Mouse (Mus musculus) forebrain, embryonic 14.5 days (tissue): Measurements from ENCODE around the gene Ntf3. TPM values are rescaled to one million over a fixed set of nuclear protein-coding genes. Genes with fewer than 3 reads are reported as not detected.

Experiments
- ATAC-seq: fragments of 200-750 bp; cut with Nextera tagmentation; 2 replicates; pipeline ENCODE4 v1.8.0; 2017; ENCODE audit warnings: mild to moderate bottlenecking, moderate library complexity
- DNase-seq: peaks from one replicate; pipeline ENCODE4 v3.0.0-alpha.2; 2015; ENCODE audit warnings: low spot score
- H3K27ac ChIP-seq: fragments of 300-500 bp; sonication (generic); 2 replicates; pipeline ENCODE4 v1.5.1; 2014; ENCODE audit warnings: low read depth, mild to moderate bottlenecking, control low read depth, low read length, moderate library complexity
- H3K27me3 ChIP-seq: fragments of 300-500 bp; sonication (generic); replicated peaks from 2 replicates; pipeline ENCODE4 v1.6.1; 2014; ENCODE audit warnings: low read length, control low read depth, mixed read lengths; ENCODE audit not compliant: control insufficient read depth, insufficient read depth
- H3K36me3 ChIP-seq: fragments of 300-500 bp; sonication (generic); 2 replicates; pipeline ENCODE4 v1.6.1; 2014; ENCODE audit warnings: low read length, control low read depth; ENCODE audit not compliant: control insufficient read depth, insufficient read depth
- H3K4me1 ChIP-seq: fragments of 300-500 bp; sonication (generic); 2 replicates; pipeline ENCODE4 v1.6.1; 2014; ENCODE audit warnings: antibody characterized with exemption, low read length, control low read depth; ENCODE audit not compliant: control insufficient read depth, insufficient read depth
- H3K4me2 ChIP-seq: fragments of 300-500 bp; sonication (generic); 2 replicates; pipeline ENCODE4 v1.6.1; 2014; ENCODE audit warnings: mild to moderate bottlenecking, control low read depth, low read length
- H3K4me3 ChIP-seq: fragments of 300-500 bp; sonication (generic); 2 replicates; pipeline ENCODE4 v1.5.1; 2014; ENCODE audit warnings: low read depth, low read length, control low read depth
- H3K9ac ChIP-seq: fragments of 300-500 bp; sonication (generic); 2 replicates; pipeline ENCODE4 v1.6.1; 2014; ENCODE audit warnings: mild to moderate bottlenecking, low read length, control low read depth, moderate library complexity
- H3K9me3 ChIP-seq: fragments of 300-500 bp; sonication (generic); replicated peaks from 2 replicates; pipeline ENCODE4 v1.6.1; 2016; ENCODE audit warnings: low read length, control low read depth, mixed read lengths; ENCODE audit not compliant: control insufficient read depth
- WGBS: fragments of 180-500 bp; shearing (Covaris S2); extraction: QIAGEN DNeasy Blood & Tissue Kit; methylation state at CpG from one replicate; pipeline ENCODE4 v1.1.7; 2014; 5-methylcytosine and 5-hydroxymethylcytosine counted together
- polyA plus RNA-seq: library from polyadenylated mRNA; unstranded; fragments of >200 nt; fragmentation: Nextera tagmentation; extraction: Ambion mirVana; gene quantifications from 2 replicates; pipeline ENCODE4 v1.2.1, GENCODE M21; 2014

Gene Ntf3
- polyA plus RNA-seq: 3.4 and 4.2 TPM in 2 replicates

DNA sequence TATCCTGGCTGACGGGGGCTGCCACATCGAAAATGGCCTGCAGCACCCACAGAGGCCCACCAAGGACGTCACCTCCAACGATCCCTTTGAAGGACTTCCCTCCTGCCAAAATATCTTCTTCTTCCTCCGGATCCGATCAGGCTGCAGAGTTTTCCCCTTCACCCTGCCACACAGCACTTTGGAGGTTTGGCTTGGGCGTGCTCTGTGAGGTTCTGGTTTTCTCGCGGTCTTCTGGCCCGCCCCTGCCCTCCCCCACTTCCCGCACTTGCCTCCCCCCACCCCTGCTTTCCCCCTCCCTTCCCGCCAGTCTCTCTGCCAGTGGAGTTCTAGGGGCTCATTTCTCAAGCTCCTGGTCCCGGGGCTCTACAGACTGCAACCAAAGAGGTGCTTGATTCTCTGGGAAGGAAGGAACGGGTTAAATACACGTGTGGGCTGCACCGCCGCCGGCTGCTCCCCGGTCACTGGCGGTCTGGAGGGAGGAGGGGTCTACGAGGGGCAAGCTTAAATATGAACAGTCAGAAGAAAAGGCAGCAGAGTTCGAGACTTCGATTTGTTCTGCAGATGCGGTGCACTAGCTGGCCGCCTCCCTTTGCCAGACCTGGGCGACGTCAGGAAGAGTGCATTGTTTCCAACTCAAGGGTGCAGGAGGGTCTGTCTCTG is at the start of gene Ntf3:
Ntf3 (minus strand) TSS at position 363 of the 660 bp plus-strand sequence.
- ATAC-seq: peak; percentile 16; the same call in 1 of the 2 replicates
- 1% methylated on average over 26 of the region's 27 CpGs for WGBS

DNA sequence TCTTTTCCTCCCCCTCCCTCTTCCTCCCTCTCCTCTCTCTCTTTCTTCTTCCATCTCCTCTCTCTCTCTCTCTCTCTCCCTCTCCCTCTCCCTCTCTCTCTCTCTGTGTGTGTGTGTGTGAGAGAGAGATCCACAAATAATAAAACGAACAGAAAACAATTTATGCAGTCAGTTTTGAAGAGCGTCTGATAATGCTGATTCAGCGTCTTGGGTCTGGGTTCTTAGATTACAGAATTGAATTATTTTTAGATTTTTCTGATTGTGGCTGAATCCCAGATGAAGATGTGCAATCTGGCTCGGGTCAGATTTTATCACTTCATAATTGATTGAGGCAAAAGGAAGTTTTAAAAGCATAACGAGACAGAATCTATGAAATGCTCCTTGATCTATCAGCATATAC is 46.6 kb upstream of the Ntf3 start:
- H3K4me1 ChIP-seq: no peaks in the 10 kb centered on the region
- H3K36me3 ChIP-seq: no peaks in the 10 kb centered on the region
- H3K4me3 ChIP-seq: no peak overlapping the region
- H3K9ac ChIP-seq: no peak overlapping the region
- DNase-seq (no peak), ATAC-seq (no peak)
- no peak overlapping the region for H3K4me2 ChIP-seq
- 81% methylated on average over 5 of the region's 5 CpGs for WGBS
- H3K27ac ChIP-seq: no peak overlapping the region
- no peaks in the 10 kb centered on the region for H3K9me3 ChIP-seq
- no peaks in the 10 kb centered on the region for H3K27me3 ChIP-seq

More for the DNA sequence above, at the start of gene Ntf3:
- H3K9me3 ChIP-seq: no peaks in the 10 kb centered on the region
- H3K4me2 ChIP-seq: peak within 1 kb of the TSS; percentile 52
- H3K27ac ChIP-seq: no peak within 1 kb of the TSS
- 0 out of 2 replicates have a peak within 1 kb of the TSS, but pooled peaks have one; percentile 45 for H3K9ac ChIP-seq
- peak; percentile 25 for DNase-seq
- no peaks in the 10 kb centered on the region for H3K36me3 ChIP-seq
- H3K27me3 ChIP-seq: peaks cover 46% of the 10 kb centered on the region
- H3K4me3 ChIP-seq: peak within 1 kb of the TSS; percentile 16
- H3K4me1 ChIP-seq: peaks cover 24% of the 10 kb centered on the region

DNA sequence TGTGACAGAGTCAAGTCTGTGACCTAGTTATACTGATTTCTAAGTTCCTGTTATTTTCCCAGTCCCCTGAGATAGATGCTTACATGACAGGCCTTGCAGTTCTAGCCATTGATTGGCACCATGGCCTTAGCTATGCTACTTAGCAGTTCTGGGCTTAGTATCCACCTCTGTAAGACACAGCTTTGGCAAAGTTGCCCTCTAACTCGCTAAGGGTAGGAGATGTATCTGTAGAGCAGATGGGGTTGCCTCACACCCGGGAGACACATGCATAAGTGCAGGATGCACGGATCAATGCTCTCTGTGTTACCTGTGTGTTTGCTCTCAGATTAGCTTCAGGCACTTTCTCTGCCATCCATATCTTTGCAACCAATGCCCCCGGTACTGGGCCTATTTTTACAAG is 36.7 kb upstream of the Ntf3 start:
- no peaks in the 10 kb centered on the region for H3K27me3 ChIP-seq
- no peak overlapping the region for H3K9ac ChIP-seq
- H3K4me2 ChIP-seq: no peak overlapping the region
- no peak overlapping the region for H3K4me3 ChIP-seq
- no peaks in the 10 kb centered on the region for H3K9me3 ChIP-seq
- ATAC-seq (no peak), DNase-seq (no peak)
- no peaks in the 10 kb centered on the region for H3K36me3 ChIP-seq
- 85% methylated on average over 4 of the region's 4 CpGs for WGBS
- H3K27ac ChIP-seq: no peak overlapping the region
- no peaks in the 10 kb centered on the region for H3K4me1 ChIP-seq

DNA sequence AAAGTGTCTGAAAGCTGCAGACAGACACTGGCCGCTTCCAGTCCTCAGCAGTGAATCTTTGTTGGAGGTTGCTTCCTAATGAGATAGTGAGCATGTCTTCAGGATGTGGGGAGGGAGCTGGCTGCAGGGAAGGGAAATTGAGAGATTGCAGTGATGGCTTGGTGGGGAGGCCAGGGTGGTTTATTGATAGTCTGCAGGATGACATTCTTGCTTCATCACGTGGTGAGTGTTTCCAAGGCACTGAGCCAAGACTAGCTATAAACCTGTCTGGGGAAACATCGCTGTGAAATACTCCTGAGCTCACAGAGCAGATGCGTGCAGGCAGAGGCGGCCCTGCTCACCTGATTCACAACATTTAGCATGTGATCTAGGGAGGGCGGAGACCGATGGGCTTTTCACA is 36.2 kb upstream of the Ntf3 start:
- peak; percentile 8 for DNase-seq
- no peak overlapping the region for H3K4me3 ChIP-seq
- ATAC-seq: no peak

DNA sequence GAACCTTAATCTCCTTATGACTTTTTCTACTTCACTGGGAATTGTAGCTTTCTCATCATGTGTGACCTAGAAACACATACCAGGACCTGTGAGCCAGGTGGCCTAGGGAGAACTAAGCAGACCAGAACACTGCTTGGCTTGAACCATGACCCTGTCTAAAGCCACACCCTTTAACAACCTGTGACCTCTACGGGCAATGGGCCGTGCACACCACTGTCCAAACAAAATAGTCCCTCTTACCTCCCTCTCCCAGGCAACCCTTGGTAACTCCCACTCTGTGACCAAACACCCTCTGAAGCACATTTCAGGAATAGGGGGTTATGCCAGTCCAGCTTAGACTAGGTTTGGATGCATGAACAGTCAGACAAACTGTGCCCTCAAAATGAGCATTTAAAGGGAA is 35.0 kb upstream of the Ntf3 start:
- H3K27me3 ChIP-seq: no peaks in the 10 kb centered on the region
- no peaks in the 10 kb centered on the region for H3K4me1 ChIP-seq
- DNase-seq (no peak), ATAC-seq (no peak)
- H3K9me3 ChIP-seq: no peaks in the 10 kb centered on the region
- 94% methylated on average over 2 of the region's 2 CpGs for WGBS
- H3K27ac ChIP-seq: no peak overlapping the region
- H3K36me3 ChIP-seq: no peaks in the 10 kb centered on the region
- no peak overlapping the region for H3K9ac ChIP-seq
- no peak overlapping the region for H3K4me2 ChIP-seq
- H3K4me3 ChIP-seq: no peak overlapping the region

More for the DNA sequence above, 36.2 kb upstream of the Ntf3 start:
- no peaks in the 10 kb centered on the region for H3K9me3 ChIP-seq
- H3K4me2 ChIP-seq: no peak overlapping the region
- 76% methylated on average over 7 of the region's 7 CpGs for WGBS
- no peaks in the 10 kb centered on the region for H3K27me3 ChIP-seq
- no peaks in the 10 kb centered on the region for H3K4me1 ChIP-seq
- H3K9ac ChIP-seq: no peak overlapping the region
- no peak overlapping the region for H3K27ac ChIP-seq
- no peaks in the 10 kb centered on the region for H3K36me3 ChIP-seq

DNA sequence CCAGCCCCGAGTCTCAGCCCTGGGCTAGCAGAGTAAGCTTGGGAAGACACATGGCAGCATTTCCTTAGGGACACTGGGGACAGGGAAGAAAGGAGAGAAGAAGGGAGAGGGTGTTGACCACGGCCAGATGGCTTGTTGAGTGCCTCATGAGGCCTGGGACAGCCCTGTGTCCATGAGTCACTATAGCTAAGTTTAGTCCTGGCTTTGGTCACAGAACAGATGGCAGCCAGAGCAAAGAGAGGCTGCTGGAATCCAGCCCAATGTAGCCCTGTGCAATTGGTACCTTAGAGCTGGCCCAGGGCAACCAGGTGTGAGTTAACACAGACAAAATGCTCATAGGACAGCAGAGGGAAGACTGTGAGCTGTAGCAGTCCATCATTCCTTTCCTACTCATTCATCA is 33.2 kb upstream of the Ntf3 start:
- Histone ChIP-seq H3K9me3 (no peaks in the 10 kb centered on the region), H3K27me3 (no peaks in the 10 kb centered on the region), H3K9ac (no peak overlapping the region), H3K4me2 (no peak overlapping the region), H3K36me3 (no peaks in the 10 kb centered on the region), H3K4me3 (no peak overlapping the region), H3K27ac (no peak overlapping the region; the same call in 1 of the 2 replicates), H3K4me1 (no peaks in the 10 kb centered on the region)
- ATAC-seq (no peak), DNase-seq (no peak)
- 77% methylated on average over 2 of the region's 2 CpGs for WGBS

DNA sequence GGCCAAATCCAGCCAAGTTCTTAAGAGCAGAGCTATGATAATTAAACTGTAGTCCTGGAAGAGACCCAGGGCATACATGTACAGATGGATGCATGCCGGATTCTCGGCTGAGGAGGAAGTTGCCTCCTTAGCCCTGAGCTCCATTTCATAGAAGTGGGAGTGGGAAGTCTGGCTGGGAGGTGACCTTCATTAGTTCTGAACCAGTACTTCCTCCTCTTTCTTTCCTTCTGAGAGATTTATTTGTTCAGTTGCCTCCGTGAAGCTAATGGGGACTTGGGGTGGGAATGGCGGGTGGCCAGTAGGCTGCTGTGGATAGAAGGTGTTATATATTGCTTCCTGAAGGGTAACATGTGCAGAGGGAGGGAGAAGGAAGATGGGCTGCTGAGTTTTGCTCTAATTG is 28.1 kb upstream of the Ntf3 start:
- H3K4me2 ChIP-seq: no peak overlapping the region
- ATAC-seq: no peak
- no peaks in the 10 kb centered on the region for H3K4me1 ChIP-seq
- no peak overlapping the region for H3K4me3 ChIP-seq
- no peak for DNase-seq
- H3K9ac ChIP-seq: no peak overlapping the region
- no peak overlapping the region for H3K27ac ChIP-seq
- H3K27me3 ChIP-seq: no peaks in the 10 kb centered on the region
- H3K36me3 ChIP-seq: no peaks in the 10 kb centered on the region
- H3K9me3 ChIP-seq: no peaks in the 10 kb centered on the region
- 76% methylated on average over 4 of the region's 4 CpGs for WGBS

DNA sequence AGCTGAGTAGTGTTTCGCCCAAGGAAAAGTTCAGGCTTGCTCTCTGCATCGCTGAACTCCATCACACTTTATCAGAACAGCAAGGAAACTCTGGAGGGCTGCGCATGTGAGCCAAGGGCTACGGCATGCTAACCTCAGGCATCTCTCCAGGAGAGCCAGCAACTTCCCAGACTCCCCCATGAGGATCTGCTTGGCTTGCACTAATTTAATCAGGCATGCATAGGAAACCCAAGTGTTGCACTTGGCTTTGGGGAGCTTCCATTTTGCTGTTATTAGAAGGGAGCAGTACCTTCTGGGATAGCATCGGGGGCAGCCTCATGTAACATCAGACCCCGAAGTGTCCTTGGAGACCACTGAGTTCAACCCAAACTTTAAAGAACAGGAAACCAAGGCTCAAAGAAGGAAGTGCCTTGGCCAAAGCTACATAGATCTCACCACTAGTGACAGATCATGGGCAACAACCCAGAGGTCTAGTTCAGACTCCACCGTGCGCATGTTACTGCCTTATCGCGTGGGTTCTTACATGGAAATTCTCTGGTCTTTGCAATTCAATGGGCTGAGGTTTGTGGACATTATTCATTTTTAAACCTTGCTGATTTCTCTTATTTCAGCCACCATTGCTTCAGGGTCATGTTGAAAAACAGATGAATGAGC is 23.6 kb upstream of the Ntf3 start:
- no peaks in the 10 kb centered on the region for H3K9me3 ChIP-seq
- WGBS: 88% methylated on average over 10 of the region's 10 CpGs

DNA sequence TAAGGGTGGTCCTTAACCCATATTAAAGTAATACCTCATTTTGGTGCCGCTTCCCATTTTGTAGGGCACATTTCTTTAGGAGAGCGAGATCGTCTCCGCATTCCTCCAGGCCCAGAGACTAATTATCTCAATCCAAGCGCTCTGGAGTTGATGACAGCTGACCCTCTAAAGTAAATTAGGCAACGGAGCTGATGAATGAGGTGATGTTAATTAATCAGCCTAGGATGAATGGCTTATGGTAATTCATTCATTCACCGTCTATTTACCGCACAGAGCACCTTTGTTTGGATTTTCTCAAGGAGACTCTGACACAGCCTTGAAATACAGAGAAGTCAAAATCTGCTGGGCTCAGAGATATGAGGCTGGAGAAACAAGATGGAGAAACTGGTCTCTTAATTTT is 20.7 kb upstream of the Ntf3 start:
- Histone ChIP-seq H3K27me3 (no peaks in the 10 kb centered on the region), H3K27ac (no peak overlapping the region), H3K4me3 (no peak overlapping the region), H3K4me1 (no peaks in the 10 kb centered on the region), H3K36me3 (no peaks in the 10 kb centered on the region), H3K9ac (no peak overlapping the region), H3K9me3 (no peaks in the 10 kb centered on the region), H3K4me2 (no peak overlapping the region)
- DNase-seq (peak; percentile 41), ATAC-seq (peak; percentile 44; the same call in 1 of the 2 replicates)
- 12% methylated on average over 8 of the region's 8 CpGs for WGBS

More for the DNA sequence above, 23.6 kb upstream of the Ntf3 start:
- no peak overlapping the region for H3K4me3 ChIP-seq
- no peak overlapping the region for H3K27ac ChIP-seq
- H3K4me2 ChIP-seq: no peak overlapping the region
- no peak for DNase-seq
- ATAC-seq: no peak
- no peaks in the 10 kb centered on the region for H3K36me3 ChIP-seq
- H3K27me3 ChIP-seq: no peaks in the 10 kb centered on the region
- no peaks in the 10 kb centered on the region for H3K4me1 ChIP-seq
- H3K9ac ChIP-seq: no peak overlapping the region
